14 mouse cellular contexts compared by ENCODE assay signal in genomic region chr5:102901176-102901575, GRCm38 (mm10).
"Had no signal": no experiment of that assay in that cellular context is flagged by ENCODE, and none has a peak within 500 bp of the region (broad histone marks: within the 10 kb centered on the region; RNA-seq: fewer than 3 reads in every experiment).

No protein-coding gene starts in this region.

- H3K9ac ChIP-seq: limb, embryonic 13.5 days; liver, embryonic 14.5 days; neural tube, embryonic 13.5 days had no signal

- H3K36me3 ChIP-seq: midbrain, embryonic 10.5 days; neural tube, embryonic 13.5 days had no signal

- H3K27ac ChIP-seq: limb, embryonic 13.5 days; liver, embryonic 14.5 days; midbrain, embryonic 10.5 days; neural tube, embryonic 13.5 days had no signal

- H3K4me3 ChIP-seq: limb, embryonic 13.5 days; midbrain, embryonic 10.5 days; neural tube, embryonic 13.5 days had no signal

- ATAC-seq: midbrain, embryonic 16.5 days had no signal

- H3K9me3 ChIP-seq: limb, embryonic 13.5 days; midbrain, embryonic 10.5 days; neural tube, embryonic 13.5 days had no signal

- H3K27me3 ChIP-seq: limb, embryonic 13.5 days; neural tube, embryonic 13.5 days had no signal

- H3K4me1 ChIP-seq: limb, embryonic 13.5 days; neural tube, embryonic 13.5 days had no signal

- H3K4me2 ChIP-seq: limb, embryonic 13.5 days; neural tube, embryonic 13.5 days had no signal

- DNase-seq: kidney, adult 11 months; kidney, postnatal 14 days; layer of hippocampus, adult 9-11 months; layer of hippocampus, postnatal 36 days; lung, adult 18-20 months; lung, postnatal 4 days; right cerebral cortex, adult 18-20 months; right cerebral cortex, postnatal 25 days; thymus, postnatal 36 days had no signal
